In the genomic region with DNA sequence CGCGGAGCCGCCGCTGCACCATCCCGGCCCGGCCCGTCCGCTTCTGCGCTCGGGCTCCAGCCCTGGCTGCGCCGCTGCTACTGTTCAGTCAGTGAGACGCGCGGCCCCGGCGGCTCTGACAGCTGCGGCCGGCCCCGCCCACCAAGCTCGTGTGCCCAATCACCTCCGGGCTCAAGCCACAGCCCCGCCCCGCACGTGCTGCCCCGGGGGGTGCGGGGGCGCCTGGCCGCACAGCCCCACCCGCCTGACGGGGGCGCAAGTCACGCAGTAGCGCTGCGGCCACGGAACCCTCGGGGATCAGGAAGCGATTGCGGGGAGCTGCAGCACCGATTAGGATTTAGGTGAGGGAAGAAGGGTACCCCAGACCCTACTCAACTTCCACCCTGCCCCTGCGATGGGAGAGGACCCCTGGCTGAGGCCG, we compare ENCODE assay signal across 8 mouse cellular contexts. TPM values are rescaled to one million over a fixed set of nuclear protein-coding genes. Genes with fewer than 3 reads are reported as not detected.
DNase-seq lines count a peak whose midpoint lies in the region; ATAC-seq and TF ChIP-seq lines count a peak whose summit lies in the region.

Spns2 (minus strand) TSS at position 24 of the 421 bp plus-strand sequence.

- ATAC-seq in limb, embryonic 11.5 days (ENCODE audit: insufficient number of reproducible peaks, low FRiP score, low TSS enrichment, low read depth): peak; percentile 85
- ATAC-seq in midbrain, embryonic 14.5 days (ENCODE audit: low FRiP score, low TSS enrichment): peak; percentile 91
- ATAC-seq in activated CD4-positive, CD25-positive, alpha-beta regulatory T cell, adult 4 months: no peak

- H3K27ac ChIP-seq in kidney, adult 2 months (ENCODE audit: insufficient read depth, low read depth, low read length): no peak within 1 kb of the TSS
- H3K27ac ChIP-seq in limb, embryonic 11.5 days (replicated peaks; ENCODE audit: low read depth, low read length): no peak within 1 kb of the TSS
- H3K27ac ChIP-seq in midbrain, embryonic 14.5 days (replicated peaks; ENCODE audit: low read depth, low read length): peak within 1 kb of the TSS; percentile 92

- under 1% methylated on average over 42 of the region's 42 CpGs for WGBS in kidney, adult 2 months
- under 1% methylated on average over 39 of the region's 42 CpGs for WGBS in limb, embryonic 11.5 days
- WGBS in midbrain, embryonic 14.5 days: under 1% methylated on average over 41 of the region's 42 CpGs

- peak; percentile 94 for DNase-seq in adrenal gland, postnatal 10 days
- peak; percentile 78 for DNase-seq in embryo, embryonic 11.5 days (ENCODE audit: low read depth, low spot score)
- DNase-seq in heart, adult 11 months: peak; percentile 100
- DNase-seq in kidney, adult 2 months: peak; percentile 96
- DNase-seq in limb, embryonic 11.5 days (ENCODE audit: low spot score): peak; percentile 88
- peak; percentile 96 for DNase-seq in midbrain, embryonic 14.5 days
- DNase-seq in spleen, adult 12 weeks (ENCODE audit: low spot score): peak; percentile 65

- TF ChIP-seq POLR2A in kidney, adult 2 months (IDR thresholded peaks at IDR 0.05; ENCODE audit: low read depth, low read length): no peak

- H3K4me2 ChIP-seq in limb, embryonic 11.5 days (ENCODE audit: low read depth, severe bottlenecking): peak within 1 kb of the TSS; percentile 99
- H3K4me2 ChIP-seq in midbrain, embryonic 14.5 days (ENCODE audit: low read length): peak within 1 kb of the TSS; percentile 65

- no peaks in the 10 kb centered on the region; the same call in 1 of the 2 replicates for H3K4me1 ChIP-seq in kidney, adult 2 months (ENCODE audit: control insufficient read depth, insufficient read depth, low read length)
- peaks cover 9% of the 10 kb centered on the region for H3K4me1 ChIP-seq in limb, embryonic 11.5 days (ENCODE audit: control insufficient read depth, insufficient read depth, low read length)
- H3K4me1 ChIP-seq in midbrain, embryonic 14.5 days (ENCODE audit: control insufficient read depth, insufficient read depth, low read length): peaks cover 21% of the 10 kb centered on the region

- peak within 1 kb of the TSS; percentile 30 for H3K9ac ChIP-seq in limb, embryonic 11.5 days (ENCODE audit: low read length)
- H3K9ac ChIP-seq in midbrain, embryonic 14.5 days (replicated peaks; ENCODE audit: low read length): peak within 1 kb of the TSS; percentile 90

- H3K27me3 ChIP-seq in kidney, adult 2 months (replicated peaks; ENCODE audit: control insufficient read depth, insufficient read depth, low read length): no peaks in the 10 kb centered on the region
- peaks cover 28% of the 10 kb centered on the region for H3K27me3 ChIP-seq in limb, embryonic 11.5 days (ENCODE audit: control insufficient read depth, insufficient read depth, low read length)
- H3K27me3 ChIP-seq in midbrain, embryonic 14.5 days (ENCODE audit: control insufficient read depth, insufficient read depth, low read length): no peaks in the 10 kb centered on the region

- H3K9me3 ChIP-seq in limb, embryonic 11.5 days (ENCODE audit: control insufficient read depth, low read length): no peaks in the 10 kb centered on the region
- H3K9me3 ChIP-seq in midbrain, embryonic 14.5 days (ENCODE audit: control insufficient read depth, low read length): no peaks in the 10 kb centered on the region

- no peaks in the 10 kb centered on the region for H3K36me3 ChIP-seq in kidney, adult 2 months (ENCODE audit: control insufficient read depth, insufficient read depth, low read length)
- H3K36me3 ChIP-seq in limb, embryonic 11.5 days (ENCODE audit: control insufficient read depth, insufficient read depth, low read length): no peaks in the 10 kb centered on the region
- H3K36me3 ChIP-seq in midbrain, embryonic 14.5 days (ENCODE audit: control insufficient read depth, insufficient read depth, low read length): no peaks in the 10 kb centered on the region

- TF ChIP-seq CTCF in kidney, adult 2 months (conservative IDR thresholded peaks at IDR 0.05; ENCODE audit: insufficient read depth, insufficient read length, low read depth, low read length): peak; percentile 42

- H3K4me3 ChIP-seq in kidney, adult 2 months (ENCODE audit: insufficient read depth, low read depth, low read length): peak within 1 kb of the TSS; percentile 67
- peak within 1 kb of the TSS; percentile 43 for H3K4me3 ChIP-seq in limb, embryonic 11.5 days (ENCODE audit: low read depth, low read length)
- peak within 1 kb of the TSS; percentile 69 for H3K4me3 ChIP-seq in midbrain, embryonic 14.5 days (replicated peaks; ENCODE audit: low read depth, low read length)

RNA-seq across cellular contexts. Expression of gene Spns2, which starts in this region (rescaled TPM):
- total RNA-seq in adrenal gland, postnatal 10 days (2021): 10 to 100 TPM; 11.6 to 11.7 TPM
- polyA plus RNA-seq in kidney, adult 2 months (2012; rRNA removed): 102 TPM in 2 replicates
- polyA plus RNA-seq in limb, embryonic 11.5 days (2014; fragmentation: Nextera tagmentation; extraction: Ambion mirVana): 1.9 and 2.1 TPM in 2 replicates
- 12.6 TPM in 2 replicates for polyA plus RNA-seq in midbrain, embryonic 14.5 days (2014; fragmentation: Nextera tagmentation; extraction: Ambion mirVana)
- polyA plus RNA-seq in activated CD4-positive, CD25-positive, alpha-beta regulatory T cell, adult 4 months (2017; shearing (Covaris generic)): not detected
